Mouse (Mus musculus): ENCODE data around the gene Ltk. TPM values are rescaled to one million over a fixed set of nuclear protein-coding genes. Genes with fewer than 3 reads are reported as not detected.

The Ltk gene
- polyA plus RNA-seq, 1 experiment from 2014 or later, result 1.6 TPM

DNA sequence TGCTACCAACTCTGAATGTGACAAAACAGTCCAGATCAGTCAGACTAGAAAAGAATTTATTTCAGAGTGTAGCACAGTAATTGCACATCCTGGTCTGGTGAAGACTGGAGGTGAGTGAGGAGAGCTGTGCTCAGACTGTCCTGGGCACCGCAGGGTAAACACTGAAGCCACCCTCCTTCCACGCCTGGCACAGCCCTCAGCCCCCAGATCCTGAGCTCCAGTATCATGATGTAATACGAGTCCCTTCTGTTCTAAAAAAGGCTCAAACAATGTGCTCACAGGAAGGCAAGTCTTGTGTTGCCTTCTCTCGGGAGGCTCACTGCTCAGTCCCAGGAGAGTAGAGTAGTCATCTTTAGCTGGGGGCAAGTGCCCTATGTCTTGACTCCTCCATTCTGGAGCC is 3.7 kb upstream of the Ltk start:
- ATAC-seq (ENCODE audit: low FRiP score) (no peak), DNase-seq (ENCODE audit: low spot score) (no peak)
- H3K9me3 ChIP-seq (ENCODE audit: control insufficient read depth, low read length), result no peaks in the 10 kb centered on the region
- no peak overlapping the region for H3K27ac ChIP-seq
- no peak overlapping the region for H3K4me2 ChIP-seq (replicated peaks)
- peaks cover 27% of the 10 kb centered on the region for H3K27me3 ChIP-seq (ENCODE audit: control insufficient read depth, insufficient read depth, low read length)
- H3K36me3 ChIP-seq (replicated peaks; ENCODE audit: control insufficient read depth, insufficient read depth), result peaks cover 36% of the 10 kb centered on the region
- 81% methylated on average over 4 of the region's 4 CpGs for WGBS
- no peak overlapping the region for H3K9ac ChIP-seq
- no peak overlapping the region for H3K4me3 ChIP-seq (replicated peaks; ENCODE audit: low read length)
- H3K4me1 ChIP-seq (replicated peaks; ENCODE audit: control insufficient read depth, insufficient read depth, low read length), result no peaks in the 10 kb centered on the region

DNA sequence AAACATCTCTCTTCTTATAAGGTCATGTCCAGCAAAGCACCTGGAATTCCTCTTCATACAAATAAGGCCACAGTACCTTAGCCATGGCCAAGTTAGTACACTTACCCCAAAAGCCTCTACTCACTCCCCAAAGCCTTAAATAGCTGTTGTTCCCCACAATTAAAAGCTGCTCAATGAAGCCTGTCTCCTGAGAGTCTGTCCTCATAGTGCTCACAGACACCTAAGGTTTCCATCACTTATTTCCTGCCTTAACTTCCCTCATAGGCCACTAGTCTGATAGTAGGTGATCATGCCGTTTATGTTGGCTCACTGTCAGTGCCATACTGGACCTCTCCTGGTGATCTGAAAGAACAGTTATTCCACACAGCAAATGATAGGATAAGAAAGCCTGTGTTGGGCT is 2.0 kb upstream of the Ltk start:
- peaks cover 26% of the 10 kb centered on the region for H3K36me3 ChIP-seq (replicated peaks; ENCODE audit: control insufficient read depth, insufficient read depth)
- no peak overlapping the region for H3K4me2 ChIP-seq (replicated peaks)
- no peak overlapping the region for H3K9ac ChIP-seq
- ATAC-seq (ENCODE audit: low FRiP score), result no peak
- no peak overlapping the region for H3K4me3 ChIP-seq (replicated peaks; ENCODE audit: low read length)
- H3K27ac ChIP-seq, result no peak overlapping the region
- DNase-seq (ENCODE audit: low spot score), result no peak
- 66% methylated on average over 1 of the region's 1 CpGs for WGBS
- peaks cover 43% of the 10 kb centered on the region for H3K27me3 ChIP-seq (ENCODE audit: control insufficient read depth, insufficient read depth, low read length)
- no peaks in the 10 kb centered on the region for H3K9me3 ChIP-seq (ENCODE audit: control insufficient read depth, low read length)
- 0 out of 2 replicates have a peak, but pooled peaks cover 10% of the 10 kb centered on the region for H3K4me1 ChIP-seq (replicated peaks; ENCODE audit: control insufficient read depth, insufficient read depth, low read length)

DNA sequence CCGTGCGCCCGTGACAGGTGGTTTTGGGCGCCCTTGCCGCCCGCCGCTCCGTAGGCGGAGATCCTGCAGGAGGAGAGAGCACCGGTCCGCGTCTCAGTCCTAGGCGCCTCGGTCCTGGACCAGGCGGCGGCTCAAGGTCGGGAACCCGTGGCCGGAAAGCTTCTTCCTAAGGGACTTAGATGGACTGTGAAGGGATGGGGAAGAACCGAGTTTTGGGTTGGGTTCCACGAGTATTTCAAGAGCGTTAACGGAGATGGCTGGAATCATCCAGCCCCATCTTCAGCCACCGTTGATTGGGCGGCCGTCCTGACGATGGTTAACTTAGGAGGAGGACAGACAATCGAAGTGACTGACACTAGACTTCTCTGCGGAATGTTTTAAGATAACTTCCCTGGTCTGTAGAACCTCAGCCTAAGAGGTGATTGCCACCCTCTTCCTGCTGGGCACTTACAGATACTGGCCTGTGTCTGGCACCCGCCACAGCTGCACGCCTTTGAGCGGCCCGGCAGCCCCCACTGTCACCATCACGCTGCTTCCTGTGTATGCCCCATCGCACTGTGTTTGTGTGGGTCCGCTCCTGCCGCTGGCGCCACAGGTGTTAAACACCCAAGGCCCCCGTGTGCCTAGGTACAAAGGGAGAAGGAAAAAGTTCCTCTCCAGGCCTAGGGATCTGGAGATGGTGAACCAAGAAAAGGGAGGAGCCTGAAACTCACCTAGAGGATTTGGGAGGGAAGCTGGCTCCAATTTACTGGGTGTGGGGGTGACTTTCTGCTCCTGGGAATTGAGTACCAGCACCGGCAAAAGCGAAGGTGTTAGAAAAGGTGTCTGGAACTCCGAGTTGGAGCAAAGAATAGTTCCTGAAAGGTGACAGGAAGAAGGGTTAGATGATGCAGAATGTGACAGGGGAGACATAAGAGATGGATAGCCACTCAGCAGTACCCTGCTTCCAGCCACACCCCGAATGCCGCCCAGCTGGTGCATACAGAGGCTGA is 1.1 kb downstream of the Ltk start:
- no peak overlapping the region for H3K9ac ChIP-seq
- H3K36me3 ChIP-seq (replicated peaks; ENCODE audit: control insufficient read depth, insufficient read depth), result peaks cover 8% of the 10 kb centered on the region; the same call in 1 of the 2 replicates
- no peak for ATAC-seq (ENCODE audit: low FRiP score)
- no peak overlapping the region for H3K27ac ChIP-seq
- peak overlapping the region; percentile 58 for H3K4me3 ChIP-seq (replicated peaks; ENCODE audit: low read length)
- peak overlapping the region; percentile 97 for H3K4me2 ChIP-seq (replicated peaks)
- DNase-seq (ENCODE audit: low spot score), result no peak
- H3K27me3 ChIP-seq (ENCODE audit: control insufficient read depth, insufficient read depth, low read length), result peaks cover 58% of the 10 kb centered on the region
- no peaks in the 10 kb centered on the region for H3K9me3 ChIP-seq (ENCODE audit: control insufficient read depth, low read length)
- 5% methylated on average over 44 of the region's 44 CpGs for WGBS
- 0 out of 2 replicates have a peak, but pooled peaks cover 10% of the 10 kb centered on the region for H3K4me1 ChIP-seq (replicated peaks; ENCODE audit: control insufficient read depth, insufficient read depth, low read length)

DNA sequence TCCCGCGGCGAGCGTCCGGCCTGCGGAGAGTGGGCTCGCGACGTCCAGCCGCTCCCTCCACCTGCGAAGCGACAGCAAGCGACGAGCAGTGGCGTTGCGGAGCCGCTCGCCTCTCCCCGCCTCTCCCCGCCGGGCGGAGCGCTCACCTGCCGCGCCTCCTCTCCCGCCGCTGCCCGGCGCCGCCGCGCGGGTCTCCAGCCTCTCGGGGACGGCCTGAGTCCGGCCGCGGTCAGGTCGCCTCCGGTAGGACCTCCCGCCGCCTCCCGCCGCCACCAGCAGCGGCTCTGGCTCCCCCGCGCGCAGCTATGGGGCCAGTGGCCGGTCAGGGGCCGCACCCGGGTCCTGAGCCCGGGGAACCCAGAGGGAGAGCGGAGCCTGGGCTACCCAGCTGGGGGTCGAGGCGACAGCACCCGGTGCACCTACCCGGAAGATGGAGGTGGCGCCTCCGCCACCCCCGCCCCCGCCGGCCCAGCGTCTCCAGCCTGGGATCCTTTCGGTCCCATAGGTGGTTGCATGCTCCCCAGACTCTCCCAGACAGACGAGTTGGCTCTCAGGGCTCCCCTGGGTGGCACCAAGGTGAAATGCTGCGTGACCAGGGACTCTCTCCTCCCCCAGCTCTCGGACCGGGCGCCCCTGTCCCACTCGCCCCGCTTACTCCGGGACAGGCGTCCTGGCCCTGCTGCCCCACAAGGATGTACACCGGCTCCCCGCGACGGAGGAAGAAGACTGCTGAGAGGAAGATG is 2.0 kb downstream of the Ltk start:
- H3K27me3 ChIP-seq (ENCODE audit: control insufficient read depth, insufficient read depth, low read length), result peaks cover 61% of the 10 kb centered on the region
- ATAC-seq (ENCODE audit: low FRiP score), result peak; percentile 65
- no peaks in the 10 kb centered on the region for H3K36me3 ChIP-seq (replicated peaks; ENCODE audit: control insufficient read depth, insufficient read depth)
- H3K27ac ChIP-seq, result no peak overlapping the region
- WGBS, result under 1% methylated on average over 65 of the region's 77 CpGs
- DNase-seq (ENCODE audit: low spot score), result no peak
- 0 out of 2 replicates have a peak, but pooled peaks cover 10% of the 10 kb centered on the region for H3K4me1 ChIP-seq (replicated peaks; ENCODE audit: control insufficient read depth, insufficient read depth, low read length)
- peak overlapping the region; percentile 58 for H3K4me3 ChIP-seq (replicated peaks; ENCODE audit: low read length)
- H3K4me2 ChIP-seq (replicated peaks), result peak overlapping the region; percentile 97
- H3K9me3 ChIP-seq (ENCODE audit: control insufficient read depth, low read length), result no peaks in the 10 kb centered on the region
- peak overlapping the region; percentile 51 for H3K9ac ChIP-seq

GRCm38 (mm10) chr2:119757601-119758100 is 2.6 kb downstream of the Ltk start:
- ATAC-seq (ENCODE audit: low FRiP score) (no peak; the same call in none of the 2 replicates), DNase-seq (ENCODE audit: low spot score) (no peak)
- Histone ChIP-seq H3K27ac (no peak overlapping the region), H3K36me3 (replicated peaks; ENCODE audit: control insufficient read depth, insufficient read depth) (no peaks in the 10 kb centered on the region), H3K4me2 (replicated peaks) (peak overlapping the region; percentile 97), H3K27me3 (ENCODE audit: control insufficient read depth, insufficient read depth, low read length) (peaks cover 61% of the 10 kb centered on the region), H3K9me3 (ENCODE audit: control insufficient read depth, low read length) (no peaks in the 10 kb centered on the region), H3K9ac (peak overlapping the region; percentile 51), H3K4me1 (replicated peaks; ENCODE audit: control insufficient read depth, insufficient read depth, low read length) (0 out of 2 replicates have a peak, but pooled peaks cover 10% of the 10 kb centered on the region), H3K4me3 (replicated peaks; ENCODE audit: low read length) (peak overlapping the region; percentile 58)
- 2% methylated on average over 29 of the region's 31 CpGs for WGBS

GRCm38 (mm10) chr2:119749260-119749659 is 11.0 kb downstream of the Ltk start:
- H3K36me3 ChIP-seq (replicated peaks; ENCODE audit: control insufficient read depth, insufficient read depth), result no peaks in the 10 kb centered on the region
- H3K4me2 ChIP-seq (replicated peaks), result no peak overlapping the region
- WGBS, result 79% methylated on average over 13 of the region's 13 CpGs
- peaks cover 1% of the 10 kb centered on the region; the same call in 1 of the 2 replicates for H3K4me1 ChIP-seq (replicated peaks; ENCODE audit: control insufficient read depth, insufficient read depth, low read length)
- no peak overlapping the region for H3K27ac ChIP-seq
- no peaks in the 10 kb centered on the region for H3K9me3 ChIP-seq (ENCODE audit: control insufficient read depth, low read length)
- H3K4me3 ChIP-seq (replicated peaks; ENCODE audit: low read length), result no peak overlapping the region
- ATAC-seq (ENCODE audit: low FRiP score), result no peak
- no peak overlapping the region for H3K9ac ChIP-seq
- no peak for DNase-seq (ENCODE audit: low spot score)
- peaks cover 34% of the 10 kb centered on the region for H3K27me3 ChIP-seq (ENCODE audit: control insufficient read depth, insufficient read depth, low read length)

GRCm38 (mm10) chr2:119747554-119747953 is 12.7 kb downstream of the Ltk start:
- H3K27ac ChIP-seq, result no peak overlapping the region
- ATAC-seq (ENCODE audit: low FRiP score) (no peak), DNase-seq (ENCODE audit: low spot score) (no peak)
- no peak overlapping the region for H3K4me3 ChIP-seq (replicated peaks; ENCODE audit: low read length)
- no peaks in the 10 kb centered on the region for H3K36me3 ChIP-seq (replicated peaks; ENCODE audit: control insufficient read depth, insufficient read depth)
- 79% methylated on average over 7 of the region's 7 CpGs for WGBS
- no peaks in the 10 kb centered on the region for H3K9me3 ChIP-seq (ENCODE audit: control insufficient read depth, low read length)
- H3K27me3 ChIP-seq (ENCODE audit: control insufficient read depth, insufficient read depth, low read length), result peaks cover 48% of the 10 kb centered on the region
- H3K4me1 ChIP-seq (replicated peaks; ENCODE audit: control insufficient read depth, insufficient read depth, low read length), result peaks cover 15% of the 10 kb centered on the region
- no peak overlapping the region for H3K9ac ChIP-seq
- H3K4me2 ChIP-seq (replicated peaks), result no peak overlapping the region

- Histone ChIP-seq H3K27me3 (ENCODE audit: control insufficient read depth, insufficient read depth, low read length) (peaks cover 55% of the 10 kb centered on the region), H3K27ac (no peak overlapping the region), H3K36me3 (replicated peaks; ENCODE audit: control insufficient read depth, insufficient read depth) (no peaks in the 10 kb centered on the region), H3K4me1 (replicated peaks; ENCODE audit: control insufficient read depth, insufficient read depth, low read length) (peaks cover 20% of the 10 kb centered on the region), H3K9me3 (ENCODE audit: control insufficient read depth, low read length) (no peaks in the 10 kb centered on the region), H3K4me2 (replicated peaks) (no peak overlapping the region), H3K4me3 (replicated peaks; ENCODE audit: low read length) (no peak overlapping the region), H3K9ac (no peak overlapping the region)
- no peak for DNase-seq (ENCODE audit: low spot score)
- ATAC-seq (ENCODE audit: low FRiP score), result no peak
- WGBS, result 18% methylated on average over 1 of the region's 1 CpGs
Observed at GRCm38 (mm10) chr2:119745281-119745680, 14.9 kb downstream of the Ltk start.
